Mouse (Mus musculus) midbrain, embryonic 14.5 days (tissue): ENCODE results near the gene Cfap298. TPM values are rescaled to one million over a fixed set of nuclear protein-coding genes. Genes with fewer than 3 reads are reported as not detected.

Experiments used
- ATAC-seq: fragments of 200-750 bp; cut with Nextera tagmentation; 2 replicates; pipeline ENCODE4 v1.8.0; 2017; ENCODE audit warnings: moderate number of reproducible peaks, moderate library complexity; ENCODE audit not compliant: low FRiP score, low TSS enrichment
- DNase-seq: peaks from one replicate; pipeline ENCODE4 v3.0.0-alpha.2; 2015
- H3K27ac ChIP-seq: fragments of 300-500 bp; sonication (generic); replicated peaks from 2 replicates; pipeline ENCODE4 v1.5.1; 2014; ENCODE audit warnings: mild to moderate bottlenecking, low read depth, low read length, moderate library complexity
- H3K27me3 ChIP-seq: fragments of 300-500 bp; sonication (generic); 2 replicates; pipeline ENCODE4 v1.6.1; 2014; ENCODE audit warnings: low read length, control low read depth, mixed read lengths; ENCODE audit not compliant: control insufficient read depth, insufficient read depth
- H3K36me3 ChIP-seq: fragments of 300-500 bp; sonication (generic); 2 replicates; pipeline ENCODE4 v1.6.1; 2014; ENCODE audit warnings: low read length, control low read depth; ENCODE audit not compliant: control insufficient read depth, insufficient read depth
- H3K4me1 ChIP-seq: fragments of 300-500 bp; sonication (generic); 2 replicates; pipeline ENCODE4 v1.6.1; 2014; ENCODE audit warnings: mild to moderate bottlenecking, antibody characterized with exemption, low read length, control low read depth; ENCODE audit not compliant: control insufficient read depth, insufficient read depth
- H3K4me2 ChIP-seq: fragments of 300-500 bp; sonication (generic); 2 replicates; pipeline ENCODE4 v1.6.1; 2014; ENCODE audit warnings: mild to moderate bottlenecking, low read length, moderate library complexity
- H3K4me3 ChIP-seq: fragments of 300-500 bp; sonication (generic); replicated peaks from 2 replicates; pipeline ENCODE4 v1.5.1; 2014; ENCODE audit warnings: low read depth, low read length
- H3K9ac ChIP-seq: fragments of 300-500 bp; sonication (generic); replicated peaks from 2 replicates; pipeline ENCODE4 v1.6.1; 2014; ENCODE audit warnings: mild to moderate bottlenecking, low read length, moderate library complexity
- H3K9me3 ChIP-seq: fragments of 300-500 bp; sonication (generic); 2 replicates; pipeline ENCODE4 v1.6.1; 2016; ENCODE audit warnings: low read length, control low read depth, mixed read lengths; ENCODE audit not compliant: control insufficient read depth
- WGBS: fragments of 180-500 bp; shearing (Covaris S2); extraction: QIAGEN DNeasy Blood & Tissue Kit; methylation state at CpG from one replicate; pipeline ENCODE4 v1.1.7; 2014; 5-methylcytosine and 5-hydroxymethylcytosine counted together
- microRNA-seq: library from miRNA; unstranded; fragments of <30 nt; microRNA quantifications from one replicate; pipeline ENCODE4, GENCODE M21; 2016
- polyA plus RNA-seq: library from polyadenylated mRNA; unstranded; fragments of >200 nt; fragmentation: Nextera tagmentation; extraction: Ambion mirVana; gene quantifications from 2 replicates; pipeline ENCODE4 v1.2.1, GENCODE M21; 2014

Cfap298 gene
- polyA plus RNA-seq, 1 experiment from 2014 or later = 42.6 TPM

DNA sequence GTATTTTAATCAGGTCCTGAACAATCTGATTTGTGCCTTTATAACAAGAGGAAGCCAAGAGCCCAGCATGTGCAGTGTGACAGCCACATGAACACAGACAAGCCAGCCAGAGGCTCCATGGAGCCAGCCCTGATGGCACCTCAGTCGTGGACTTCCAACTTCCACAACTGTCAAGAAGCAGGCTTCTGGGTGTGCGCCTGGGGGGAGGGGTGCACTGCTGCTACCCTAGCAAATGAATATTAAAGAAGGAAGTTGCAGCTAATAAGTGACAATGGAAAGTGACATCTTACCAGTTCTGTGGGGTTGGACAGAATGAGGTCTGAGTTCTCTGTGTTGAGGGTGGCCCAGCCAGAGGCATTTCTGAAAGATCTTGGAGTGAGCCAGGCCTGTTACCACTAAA, 49.6 kb downstream of the Cfap298 start:
- H3K27ac ChIP-seq = no peak overlapping the region
- no peaks in the 10 kb centered on the region for H3K27me3 ChIP-seq
- no peak overlapping the region for H3K4me3 ChIP-seq
- H3K4me1 ChIP-seq = no peaks in the 10 kb centered on the region
- no peak for ATAC-seq
- 75% methylated on average over 2 of the region's 2 CpGs for WGBS
- no peaks in the 10 kb centered on the region for H3K9me3 ChIP-seq
- H3K4me2 ChIP-seq = no peak overlapping the region
- H3K9ac ChIP-seq = no peak overlapping the region
- no peak for DNase-seq
- no peaks in the 10 kb centered on the region for H3K36me3 ChIP-seq

DNA sequence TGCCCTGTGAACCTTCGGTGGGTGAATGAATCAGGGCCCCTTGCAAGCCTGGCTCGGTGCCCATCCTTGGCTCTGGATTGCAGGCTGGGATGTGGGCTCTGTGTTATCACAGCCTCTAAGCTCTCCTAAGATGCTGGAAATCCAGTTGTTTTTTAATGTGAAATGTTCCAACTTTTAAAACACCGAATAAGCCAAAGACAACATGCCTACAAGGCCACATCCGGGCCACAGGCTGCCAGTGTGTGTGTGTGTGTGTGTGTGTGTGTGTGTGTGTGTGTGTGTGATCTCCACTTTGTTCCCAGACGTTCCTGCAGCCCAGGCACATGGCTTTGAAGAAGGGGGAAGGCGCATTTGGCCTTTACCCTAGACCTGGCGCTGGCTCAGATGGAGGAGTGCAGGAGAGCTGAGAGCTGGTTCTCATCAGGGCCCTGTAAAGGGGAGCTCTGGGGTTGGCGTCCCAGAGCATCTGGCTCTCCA, 52.4 kb downstream of the Cfap298 start:
- Histone ChIP-seq H3K36me3 (no peaks in the 10 kb centered on the region), H3K9me3 (no peaks in the 10 kb centered on the region), H3K4me1 (no peaks in the 10 kb centered on the region), H3K27ac (no peak overlapping the region), H3K4me2 (no peak overlapping the region), H3K4me3 (no peak overlapping the region), H3K9ac (no peak overlapping the region), H3K27me3 (no peaks in the 10 kb centered on the region)
- 70% methylated on average over 8 of the region's 8 CpGs for WGBS
- DNase-seq = peak; percentile 40
- ATAC-seq = no peak

DNA sequence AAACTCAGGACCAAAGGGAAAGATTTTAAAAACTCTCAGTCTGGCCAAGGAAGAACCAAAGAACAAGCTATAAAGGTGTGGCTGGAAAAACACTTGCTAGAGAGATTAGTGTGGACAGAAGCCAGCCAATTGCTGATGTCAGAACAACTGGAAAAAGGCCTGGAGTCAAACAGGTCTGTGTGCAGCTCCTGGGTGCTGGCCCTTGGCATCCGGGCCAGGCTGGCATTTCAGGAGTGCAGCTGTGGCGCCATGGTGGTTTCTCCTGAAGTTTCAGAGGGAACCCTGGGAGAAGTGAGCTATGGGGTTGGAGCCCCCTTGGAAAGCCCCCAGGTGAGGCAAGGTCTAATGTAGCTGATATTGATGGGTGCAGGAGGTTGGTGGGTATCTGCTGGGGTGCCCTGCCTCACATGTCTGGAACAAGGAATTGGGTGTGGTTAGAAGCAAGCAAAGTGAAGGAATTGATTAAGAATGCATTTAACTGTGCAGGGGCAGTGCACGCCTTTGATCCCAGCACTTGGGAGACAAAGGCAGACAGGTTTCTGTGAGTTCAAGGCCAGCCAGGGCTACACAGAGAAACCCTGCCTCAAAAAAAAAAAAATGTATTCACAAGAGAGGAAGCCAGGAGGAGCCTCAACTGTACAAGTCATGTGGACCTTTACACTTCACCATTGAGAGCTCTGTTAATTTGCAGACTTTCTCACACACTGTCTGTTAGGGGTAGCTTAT, 56.6 kb downstream of the Cfap298 start:
- no peak for DNase-seq
- 91% methylated on average over 3 of the region's 3 CpGs for WGBS
- no peaks in the 10 kb centered on the region for H3K4me1 ChIP-seq
- no peak overlapping the region for H3K4me3 ChIP-seq
- ATAC-seq = no peak
- no peak overlapping the region for H3K4me2 ChIP-seq
- H3K9me3 ChIP-seq = no peaks in the 10 kb centered on the region
- H3K36me3 ChIP-seq = no peaks in the 10 kb centered on the region
- no peak overlapping the region for H3K27ac ChIP-seq
- no peaks in the 10 kb centered on the region for H3K27me3 ChIP-seq
- no peak overlapping the region for H3K9ac ChIP-seq

Small RNA genes within 50 kb of the gene (microRNA-seq; reads per million reads assigned to microRNA genes)
- gene Gm22933 = not detected

Other genes with a start within 250 kb of the Cfap298 start
- 34.1 TPM in 2 replicates for gene Mis18a, start 207.7 kb downstream of the Cfap298 start, polyA plus RNA-seq
- gene Mrap, start 196.9 kb downstream of the Cfap298 start, polyA plus RNA-seq = not detected in 2 replicates
- gene Urb1, start 124.7 kb downstream of the Cfap298 start, polyA plus RNA-seq = 9.8 and 11.6 TPM in 2 replicates
- 1.4 and 2.4 TPM in 2 replicates for gene Eva1c, start 108.4 kb downstream of the Cfap298 start, polyA plus RNA-seq
- gene Synj1, start 76.2 kb upstream of the Cfap298 start, polyA plus RNA-seq = 68.6 and 71.9 TPM in 2 replicates
- 83.8 and 96.8 TPM in 2 replicates for gene Paxbp1, start 109.4 kb upstream of the Cfap298 start, polyA plus RNA-seq
- gene 4932438H23Rik, start 160.0 kb upstream of the Cfap298 start, polyA plus RNA-seq = 0.34 and 1.7 TPM in 2 replicates